Mouse (Mus musculus) hindbrain, embryonic 13.5 days (tissue): ENCODE measurements at regions not wholly inside any gene's neighbourhood (a gene's known extent, or its start where the extent isn't known, plus 50 kb on each side); places are given as distances from the start of the nearest gene placed in this dataset.

ENCODE experiments used
- ATAC-seq: fragments of 200-750 bp; cut with Nextera tagmentation; 2 replicates; pipeline ENCODE4 v1.8.0; 2017; ENCODE audit warnings: moderate TSS enrichment; ENCODE audit not compliant: low FRiP score
- H3K27ac ChIP-seq: fragments of 300-500 bp; sonication (generic); 2 replicates; pipeline ENCODE4 v1.5.1; 2015; ENCODE audit warnings: inconsistent platforms, mild to moderate bottlenecking, moderate library complexity
- H3K27me3 ChIP-seq: fragments of 300-500 bp; sonication (generic); 2 replicates; pipeline ENCODE4 v1.6.1; 2015; ENCODE audit warnings: mild to moderate bottlenecking, inconsistent platforms
- H3K36me3 ChIP-seq: fragments of 300-500 bp; sonication (generic); 2 replicates; pipeline ENCODE4 v1.6.1; 2015; ENCODE audit warnings: mild to moderate bottlenecking, inconsistent platforms
- H3K4me1 ChIP-seq: fragments of 300-500 bp; sonication (generic); replicated peaks from 2 replicates; pipeline ENCODE4 v1.6.1; 2015; ENCODE audit warnings: inconsistent platforms
- H3K4me2 ChIP-seq: fragments of 300-500 bp; sonication (generic); 2 replicates; pipeline ENCODE4 v1.6.1; 2015; ENCODE audit warnings: inconsistent platforms, mild to moderate bottlenecking, moderate library complexity
- H3K4me3 ChIP-seq: fragments of 300-500 bp; sonication (generic); 2 replicates; pipeline ENCODE4 v1.5.1; 2015; ENCODE audit warnings: mild to moderate bottlenecking, inconsistent platforms
- H3K9ac ChIP-seq: fragments of 300-500 bp; sonication (generic); 2 replicates; pipeline ENCODE4 v1.6.1; 2015; ENCODE audit warnings: mild to moderate bottlenecking, inconsistent platforms
- H3K9me3 ChIP-seq: fragments of 300-500 bp; sonication (generic); 2 replicates; pipeline ENCODE4 v1.6.1; 2016; ENCODE audit warnings: inconsistent platforms
- WGBS: fragments of 180-500 bp; shearing (Covaris S2); methylation state at CpG from one replicate; pipeline ENCODE4 v1.1.7; 2015; 5-methylcytosine and 5-hydroxymethylcytosine counted together

GRCm38 (mm10) chr7:70213970-70214520, 152.5 kb downstream of the Nr2f2 start:
- no peak for ATAC-seq
- Histone ChIP-seq H3K4me2 (no peak overlapping the region), H3K4me3 (no peak overlapping the region), H3K9me3 (no peaks in the 10 kb centered on the region), H3K27ac (no peak overlapping the region), H3K4me1 (no peaks in the 10 kb centered on the region), H3K27me3 (no peaks in the 10 kb centered on the region), H3K36me3 (no peaks in the 10 kb centered on the region), H3K9ac (no peak overlapping the region)
- WGBS, result 70% methylated on average over 4 of the region's 4 CpGs

- no peak overlapping the region for H3K9ac ChIP-seq
- H3K27me3 ChIP-seq, result no peaks in the 10 kb centered on the region
- H3K4me1 ChIP-seq, result no peaks in the 10 kb centered on the region
- 80% methylated on average over 1 of the region's 1 CpGs for WGBS
- no peaks in the 10 kb centered on the region for H3K36me3 ChIP-seq
- no peak overlapping the region for H3K4me2 ChIP-seq
- no peak overlapping the region for H3K4me3 ChIP-seq
- no peaks in the 10 kb centered on the region for H3K9me3 ChIP-seq
- ATAC-seq, result no peak
- H3K27ac ChIP-seq, result no peak overlapping the region
These were observed 160.6 kb downstream of the Nr2f2 start for GRCm38 (mm10) chr7:70205900-70206299.

- Histone ChIP-seq H3K9me3 (no peaks in the 10 kb centered on the region), H3K4me3 (no peak overlapping the region), H3K9ac (no peak overlapping the region), H3K27me3 (no peaks in the 10 kb centered on the region), H3K4me1 (no peaks in the 10 kb centered on the region), H3K4me2 (no peak overlapping the region), H3K27ac (no peak overlapping the region), H3K36me3 (no peaks in the 10 kb centered on the region)
- ATAC-seq, result no peak
- 92% methylated on average over 4 of the region's 4 CpGs for WGBS
These were observed 166.3 kb downstream of the Nr2f2 start for GRCm38 (mm10) chr7:70200188-70200587.

GRCm38 (mm10) chr7:70178956-70179355, 187.6 kb downstream of the Nr2f2 start:
- 82% methylated on average over 2 of the region's 2 CpGs for WGBS
- H3K9me3 ChIP-seq, result no peaks in the 10 kb centered on the region
- H3K4me1 ChIP-seq, result peaks cover 16% of the 10 kb centered on the region
- ATAC-seq, result no peak
- H3K36me3 ChIP-seq, result no peaks in the 10 kb centered on the region
- peaks cover 28% of the 10 kb centered on the region; the same call in 1 of the 2 replicates for H3K27me3 ChIP-seq
- no peak overlapping the region for H3K9ac ChIP-seq
- no peak overlapping the region for H3K4me3 ChIP-seq
- H3K4me2 ChIP-seq, result no peak overlapping the region
- no peak overlapping the region for H3K27ac ChIP-seq

- no peak overlapping the region for H3K9ac ChIP-seq
- H3K27me3 ChIP-seq, result peaks cover 28% of the 10 kb centered on the region; the same call in 1 of the 2 replicates
- no peak overlapping the region for H3K4me2 ChIP-seq
- peaks cover 16% of the 10 kb centered on the region for H3K4me1 ChIP-seq
- no peaks in the 10 kb centered on the region for H3K9me3 ChIP-seq
- ATAC-seq, result no peak
- no peaks in the 10 kb centered on the region for H3K36me3 ChIP-seq
- H3K27ac ChIP-seq, result no peak overlapping the region
- H3K4me3 ChIP-seq, result no peak overlapping the region
- WGBS, result 83% methylated on average over 2 of the region's 2 CpGs
These were observed 188.5 kb downstream of the Nr2f2 start for GRCm38 (mm10) chr7:70178006-70178405.

GRCm38 (mm10) chr7:70176686-70177259, 189.8 kb downstream of the Nr2f2 start:
- Histone ChIP-seq H3K9ac (no peak overlapping the region), H3K4me1 (peaks cover 16% of the 10 kb centered on the region), H3K4me2 (peak overlapping the region; percentile 25), H3K27me3 (peaks cover 28% of the 10 kb centered on the region; the same call in 1 of the 2 replicates), H3K4me3 (no peak overlapping the region), H3K36me3 (no peaks in the 10 kb centered on the region), H3K9me3 (no peaks in the 10 kb centered on the region), H3K27ac (peak overlapping the region; percentile 23; the same call in 1 of the 2 replicates)
- WGBS, result 47% methylated on average over 16 of the region's 16 CpGs
- ATAC-seq, result no peak

- H3K27ac ChIP-seq, result no peak overlapping the region
- ATAC-seq, result no peak; the same call in 1 of the 2 replicates
- H3K4me1 ChIP-seq, result peaks cover 16% of the 10 kb centered on the region
- H3K36me3 ChIP-seq, result no peaks in the 10 kb centered on the region
- no peak overlapping the region for H3K4me3 ChIP-seq
- no peaks in the 10 kb centered on the region for H3K9me3 ChIP-seq
- no peak overlapping the region for H3K9ac ChIP-seq
- WGBS, result 62% methylated on average over 7 of the region's 7 CpGs
- peaks cover 26% of the 10 kb centered on the region; the same call in 1 of the 2 replicates for H3K27me3 ChIP-seq
- no peak overlapping the region for H3K4me2 ChIP-seq
These were observed 190.4 kb downstream of the Nr2f2 start for GRCm38 (mm10) chr7:70176086-70176485.

- 58% methylated on average over 7 of the region's 7 CpGs for WGBS
- Histone ChIP-seq H3K9ac (no peak overlapping the region), H3K27ac (no peak overlapping the region), H3K4me1 (peaks cover 16% of the 10 kb centered on the region), H3K9me3 (no peaks in the 10 kb centered on the region), H3K4me2 (no peak overlapping the region), H3K4me3 (no peak overlapping the region), H3K36me3 (no peaks in the 10 kb centered on the region), H3K27me3 (peaks cover 20% of the 10 kb centered on the region; the same call in 1 of the 2 replicates)
- no peak for ATAC-seq
These were observed 194.1 kb downstream of the Nr2f2 start for GRCm38 (mm10) chr7:70172431-70172830.

GRCm38 (mm10) chr7:70171456-70171855, 195.1 kb downstream of the Nr2f2 start:
- no peak overlapping the region for H3K4me3 ChIP-seq
- no peak for ATAC-seq
- H3K4me1 ChIP-seq, result peaks cover 6% of the 10 kb centered on the region
- H3K9ac ChIP-seq, result no peak overlapping the region
- H3K27ac ChIP-seq, result no peak overlapping the region
- no peak overlapping the region for H3K4me2 ChIP-seq
- H3K36me3 ChIP-seq, result no peaks in the 10 kb centered on the region
- peaks cover 25% of the 10 kb centered on the region; the same call in 1 of the 2 replicates for H3K27me3 ChIP-seq
- WGBS, result 35% methylated on average over 4 of the region's 4 CpGs
- H3K9me3 ChIP-seq, result no peaks in the 10 kb centered on the region

GRCm38 (mm10) chr7:70168080-70168479, 198.5 kb downstream of the Nr2f2 start:
- ATAC-seq, result no peak
- Histone ChIP-seq H3K36me3 (no peaks in the 10 kb centered on the region), H3K27me3 (peaks cover 30% of the 10 kb centered on the region), H3K9me3 (no peaks in the 10 kb centered on the region), H3K4me3 (no peak overlapping the region), H3K9ac (no peak overlapping the region), H3K27ac (no peak overlapping the region), H3K4me2 (no peak overlapping the region), H3K4me1 (no peaks in the 10 kb centered on the region)
- WGBS, result 33% methylated on average over 4 of the region's 4 CpGs

GRCm38 (mm10) chr7:70166081-70166480, 200.5 kb downstream of the Nr2f2 start:
- no peak overlapping the region for H3K9ac ChIP-seq
- no peak overlapping the region for H3K4me2 ChIP-seq
- H3K9me3 ChIP-seq, result no peaks in the 10 kb centered on the region
- H3K4me3 ChIP-seq, result no peak overlapping the region
- H3K27me3 ChIP-seq, result peaks cover 33% of the 10 kb centered on the region
- 12% methylated on average over 5 of the region's 5 CpGs for WGBS
- H3K36me3 ChIP-seq, result no peaks in the 10 kb centered on the region
- H3K27ac ChIP-seq, result no peak overlapping the region
- no peaks in the 10 kb centered on the region for H3K4me1 ChIP-seq
- no peak for ATAC-seq

- ATAC-seq, result no peak
- Histone ChIP-seq H3K4me1 (no peaks in the 10 kb centered on the region), H3K36me3 (no peaks in the 10 kb centered on the region), H3K27ac (no peak overlapping the region), H3K4me2 (no peak overlapping the region), H3K9me3 (no peaks in the 10 kb centered on the region), H3K4me3 (no peak overlapping the region), H3K27me3 (peaks cover 31% of the 10 kb centered on the region), H3K9ac (no peak overlapping the region)
- WGBS, result 50% methylated on average over 4 of the region's 4 CpGs
These were observed 201.0 kb downstream of the Nr2f2 start for GRCm38 (mm10) chr7:70165501-70165900.

- WGBS, result 45% methylated on average over 6 of the region's 6 CpGs
- Histone ChIP-seq H3K4me3 (no peak overlapping the region), H3K27ac (no peak overlapping the region), H3K27me3 (peaks cover 28% of the 10 kb centered on the region), H3K4me2 (no peak overlapping the region), H3K36me3 (no peaks in the 10 kb centered on the region), H3K9me3 (no peaks in the 10 kb centered on the region), H3K9ac (no peak overlapping the region), H3K4me1 (no peaks in the 10 kb centered on the region)
- ATAC-seq, result no peak
These were observed 201.8 kb downstream of the Nr2f2 start for GRCm38 (mm10) chr7:70164691-70165193.
